8 mouse cellular contexts compared by ENCODE assay signal in genomic region chr12:52604256-52604991, GRCm38 (mm10).
DNase-seq lines count a peak whose midpoint lies in the region; ATAC-seq lines count a peak whose summit lies in the region.

No protein-coding gene starts in this region.

- H3K27me3 ChIP-seq in megakaryocyte, embryonic 14.5 days (replicated peaks): no peaks in the 10 kb centered on the region

- H3K9me3 ChIP-seq in megakaryocyte, embryonic 14.5 days: peaks cover 2% of the 10 kb centered on the region; the same call in 1 of the 2 replicates

- peak; percentile 80 for ATAC-seq in common myeloid progenitor, adult 5-6 weeks (replicated peaks; ENCODE audit: low read depth, poor library complexity, severe bottlenecking)

- peak; percentile 95 for DNase-seq in ZHBTc4 (ENCODE audit: low read depth, low spot score)
- DNase-seq in gastrocnemius, adult 8-10 months (ENCODE audit: low spot score in 2 of 2): peak; percentile 90
- peak; percentile 84 for DNase-seq in hindlimb bud, embryonic 11.5 days (ENCODE audit: extremely low spot score, low read depth, low spot score)
- peak; percentile 90 to 95 for DNase-seq in left cerebral cortex, adult 8-10 months (ENCODE audit: low spot score in 2 of 2)
- DNase-seq in right cerebral cortex, postnatal 10 days (ENCODE audit: low spot score in 2 of 2): peak; percentile 95 to 97
- peak; percentile 92 for DNase-seq in urinary bladder, postnatal 25 days (ENCODE audit: low spot score)

- no peaks in the 10 kb centered on the region for H3K36me3 ChIP-seq in megakaryocyte, embryonic 14.5 days (replicated peaks; ENCODE audit: low read length)

- H3K4me1 ChIP-seq in megakaryocyte, embryonic 14.5 days: peaks cover 30% of the 10 kb centered on the region

- H3K4me3 ChIP-seq in megakaryocyte, embryonic 14.5 days (replicated peaks): peak overlapping the region; percentile 94

Comparison
In these comparisons a context has a peak if more than half of its experiments do, and no peak if none do; other contexts are left out.
1. Peak in every context shown above with its lines: DNase-seq, ATAC-seq and H3K4me3 ChIP-seq.